Mouse (Mus musculus): ENCODE measurements around the gene Hist1h1a.

DNA sequence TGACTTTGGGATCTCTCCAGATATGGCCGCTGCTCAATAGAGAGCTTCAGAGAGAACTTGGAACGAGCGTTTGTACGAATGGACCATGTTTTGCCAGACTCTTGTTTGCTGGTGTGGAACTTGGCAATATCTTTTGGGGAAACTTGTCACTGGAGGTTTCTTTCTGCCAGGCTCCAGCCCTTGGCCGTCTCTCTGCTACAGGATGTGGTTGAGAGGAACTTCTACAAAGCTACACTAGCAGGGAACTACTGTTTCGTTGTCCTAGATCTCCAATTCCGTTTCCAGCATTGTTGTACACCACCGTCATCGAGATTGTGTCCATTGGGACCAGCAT, 34.3 kb upstream of the Hist1h1a start:
- TF ChIP-seq CTCF (IDR thresholded peaks at IDR 0.05; ENCODE audit: low read depth, low read length) (no peak), POLR2A (IDR thresholded peaks at IDR 0.05; ENCODE audit: extremely low read depth, insufficient read depth, low read length) (no peak)

Measured in liver, adult 2 months (tissue).